Mouse (Mus musculus) gastrocnemius, postnatal 10 days (tissue): Measurements from ENCODE around the gene Erc2. TPM values are rescaled to one million over a fixed set of nuclear protein-coding genes. Genes with fewer than 3 reads are reported as not detected.

Source experiments
- DNase-seq: peaks from one replicate; pipeline ENCODE4 v3.0.0; 2021; ENCODE audit warnings: mixed read lengths
- total RNA-seq, 2 experiments: library from RNA; stranded (reverse); gene quantifications; 2 replicates each; pipeline ENCODE4 v1.2.3; 2021

The Erc2 gene
- total RNA-seq, 2 experiments from 2014 or later, result 1.4 to 1.5 TPM

GRCm38 (mm10) chr14:27946211-27946610 is 324.0 kb downstream of the Erc2 start:
- no peak for DNase-seq

GRCm38 (mm10) chr14:27948391-27948790 is 326.2 kb downstream of the Erc2 start:
- no peak for DNase-seq

- DNase-seq, result no peak
Measured at GRCm38 (mm10) chr14:27953814-27954213, 331.6 kb downstream of the Erc2 start.

GRCm38 (mm10) chr14:27956801-27957200 is 334.6 kb downstream of the Erc2 start:
- DNase-seq, result no peak

- no peak for DNase-seq
Measured at GRCm38 (mm10) chr14:27973701-27974100, 351.5 kb downstream of the Erc2 start.

GRCm38 (mm10) chr14:27975661-27976060 is 353.4 kb downstream of the Erc2 start:
- DNase-seq, result no peak

GRCm38 (mm10) chr14:27984758-27985157 is 362.5 kb downstream of the Erc2 start:
- no peak for DNase-seq

GRCm38 (mm10) chr14:27985201-27985600 is 363.0 kb downstream of the Erc2 start:
- no peak for DNase-seq

GRCm38 (mm10) chr14:27987422-27987821 is 365.2 kb downstream of the Erc2 start:
- no peak for DNase-seq

- no peak for DNase-seq
Measured at GRCm38 (mm10) chr14:27998551-27998950, 376.3 kb downstream of the Erc2 start.

GRCm38 (mm10) chr14:28004023-28004422 is 381.8 kb downstream of the Erc2 start:
- DNase-seq, result no peak

GRCm38 (mm10) chr14:28010536-28011280 is 388.5 kb downstream of the Erc2 start:
- no peak for DNase-seq

GRCm38 (mm10) chr14:28023199-28023598 is 401.0 kb downstream of the Erc2 start:
- no peak for DNase-seq

GRCm38 (mm10) chr14:28030870-28031269 is 408.6 kb downstream of the Erc2 start:
- no peak for DNase-seq

- no peak for DNase-seq
Measured at GRCm38 (mm10) chr14:28035013-28035412, 412.8 kb downstream of the Erc2 start.

GRCm38 (mm10) chr14:28043095-28043494 is 420.9 kb downstream of the Erc2 start:
- no peak for DNase-seq

GRCm38 (mm10) chr14:28051646-28052045 is 429.4 kb downstream of the Erc2 start:
- DNase-seq, result no peak

- no peak for DNase-seq
Measured at GRCm38 (mm10) chr14:28057159-28057884, 435.1 kb downstream of the Erc2 start.

GRCm38 (mm10) chr14:28057885-28058860 is 435.9 kb downstream of the Erc2 start:
- DNase-seq, result peak; percentile 50

- no peak for DNase-seq
Measured at GRCm38 (mm10) chr14:28060891-28061290, 438.7 kb downstream of the Erc2 start.

GRCm38 (mm10) chr14:28061649-28062375 is 439.6 kb downstream of the Erc2 start:
- DNase-seq, result no peak

GRCm38 (mm10) chr14:28068021-28068420 is 445.8 kb downstream of the Erc2 start:
- DNase-seq, result no peak
